In genomic region chr1:44155287-44155686, GRCm38 (mm10) we compare ENCODE assay signal across 9 mouse cellular contexts. TPM values are rescaled to one million over a fixed set of nuclear protein-coding genes. Genes with fewer than 3 reads are reported as not detected.
DNase-seq lines count a peak whose midpoint lies in the region; ATAC-seq lines count a peak whose summit lies in the region.
"Had no signal": no experiment of that assay in that cellular context is flagged by ENCODE, and none has a peak within 500 bp of the region (broad histone marks: within the 10 kb centered on the region; RNA-seq: fewer than 3 reads in every experiment).

No protein-coding gene starts in this region.

- no peak overlapping the region for H3K4me3 ChIP-seq in embryonic facial prominence, embryonic 11.5 days (ENCODE audit: low read depth, low read length)
- H3K4me3 ChIP-seq in embryonic facial prominence, embryonic 10.5 days = no peak overlapping the region
- H3K4me3 ChIP-seq in liver, embryonic 13.5 days (replicated peaks) = no peak overlapping the region

- no peaks in the 10 kb centered on the region for H3K9me3 ChIP-seq in embryonic facial prominence, embryonic 11.5 days (replicated peaks; ENCODE audit: control insufficient read depth, low read length)
- no peaks in the 10 kb centered on the region for H3K9me3 ChIP-seq in embryonic facial prominence, embryonic 10.5 days
- no peaks in the 10 kb centered on the region for H3K9me3 ChIP-seq in liver, embryonic 13.5 days (replicated peaks)

- H3K27me3 ChIP-seq in embryonic facial prominence, embryonic 11.5 days (ENCODE audit: control insufficient read depth, insufficient read depth, low read length) = no peaks in the 10 kb centered on the region
- H3K27me3 ChIP-seq in embryonic facial prominence, embryonic 10.5 days (replicated peaks; ENCODE audit: low read depth, poor library complexity, severe bottlenecking) = no peaks in the 10 kb centered on the region
- no peaks in the 10 kb centered on the region for H3K27me3 ChIP-seq in liver, embryonic 13.5 days

- DNase-seq in embryonic facial prominence, embryonic 11.5 days (ENCODE audit: low spot score) = no peak
- DNase-seq in embryonic facial prominence, embryonic 10.5 days (ENCODE audit: low spot score) = no peak
- no peak for DNase-seq in liver, embryonic 13.5 days
- DNase-seq in liver = no peak
- peak; percentile 55 for DNase-seq in NIH3T3 (ENCODE audit: low read depth)
- DNase-seq in retina, embryonic 14.5 days (ENCODE audit: low spot score) = peak; percentile 31
- DNase-seq in frontal cortex, adult 2 months (ENCODE audit: extremely low spot score in 1 of 2, low spot score in 1 of 2) = no peak
- no peak for DNase-seq in adrenal gland, postnatal 10 days
- DNase-seq: heart, postnatal 4 days had no signal

- ATAC-seq in embryonic facial prominence, embryonic 11.5 days (replicated peaks; ENCODE audit: insufficient number of reproducible peaks, low FRiP score, low TSS enrichment, low read depth) = 0 out of 2 replicates have a peak, but pooled peaks have one; percentile 3
- ATAC-seq in liver, embryonic 13.5 days (ENCODE audit: low read depth) = peak; percentile 45; the same call in 1 of the 2 replicates

- H3K4me1 ChIP-seq in embryonic facial prominence, embryonic 11.5 days (ENCODE audit: control insufficient read depth, insufficient read depth, low read length) = no peaks in the 10 kb centered on the region
- H3K4me1 ChIP-seq in embryonic facial prominence, embryonic 10.5 days = no peaks in the 10 kb centered on the region
- H3K4me1 ChIP-seq in liver, embryonic 13.5 days (replicated peaks) = no peaks in the 10 kb centered on the region

- 92% methylated on average over 4 of the region's 4 CpGs for WGBS in embryonic facial prominence, embryonic 11.5 days
- 94% methylated on average over 4 of the region's 4 CpGs for WGBS in embryonic facial prominence, embryonic 10.5 days
- WGBS in liver, embryonic 13.5 days (ENCODE audit: insufficient replicate concordance) = 79% methylated on average over 4 of the region's 4 CpGs

- H3K36me3 ChIP-seq in embryonic facial prominence, embryonic 11.5 days (replicated peaks; ENCODE audit: control insufficient read depth, insufficient read depth, low read depth, low read length) = no peaks in the 10 kb centered on the region
- H3K36me3 ChIP-seq in embryonic facial prominence, embryonic 10.5 days (replicated peaks) = peaks cover 44% of the 10 kb centered on the region
- H3K36me3 ChIP-seq in liver, embryonic 13.5 days = peaks cover 23% of the 10 kb centered on the region

- H3K27ac ChIP-seq in embryonic facial prominence, embryonic 11.5 days (replicated peaks; ENCODE audit: low read depth, low read length) = no peak overlapping the region
- H3K27ac ChIP-seq in embryonic facial prominence, embryonic 10.5 days (replicated peaks) = no peak overlapping the region
- H3K27ac ChIP-seq in liver, embryonic 13.5 days = no peak overlapping the region

- no peak overlapping the region for H3K4me2 ChIP-seq in embryonic facial prominence, embryonic 11.5 days (ENCODE audit: low read depth, low read length)
- H3K4me2 ChIP-seq in liver, embryonic 13.5 days = no peak overlapping the region

- H3K9ac ChIP-seq in embryonic facial prominence, embryonic 11.5 days (replicated peaks; ENCODE audit: low read length) = no peak overlapping the region
- no peak overlapping the region for H3K9ac ChIP-seq in liver, embryonic 13.5 days

RNA-seq across cellular contexts. Expression of gene Ercc5, which starts 7.7 kb away (rescaled TPM):
- polyA plus RNA-seq in embryonic facial prominence, embryonic 11.5 days (2014; fragmentation: Nextera tagmentation; extraction: Ambion mirVana) = 33.3 and 38.0 TPM in 2 replicates
- polyA plus RNA-seq in embryonic facial prominence, embryonic 10.5 days (2016; fragmentation: Nextera tagmentation; extraction: Ambion mirVana) = 21.5 and 24.5 TPM in 2 replicates
- polyA plus RNA-seq in liver, embryonic 13.5 days (2015; fragmentation: Nextera tagmentation; extraction: Ambion mirVana) = 5.9 and 6.9 TPM in 2 replicates
- polyA plus RNA-seq in frontal cortex, adult 2 months (2012; rRNA removed) = 21.3 and 22.3 TPM in 2 replicates
- 10 to 100 TPM; 15.8 to 20.3 TPM for total RNA-seq in adrenal gland, postnatal 10 days (2021)

RNA-seq across cellular contexts. Expression of gene Bivm, which starts 36.5 kb away (rescaled TPM):
- 34.2 and 36.2 TPM in 2 replicates for polyA plus RNA-seq in embryonic facial prominence, embryonic 11.5 days (2014; fragmentation: Nextera tagmentation; extraction: Ambion mirVana)
- polyA plus RNA-seq in embryonic facial prominence, embryonic 10.5 days (2016; fragmentation: Nextera tagmentation; extraction: Ambion mirVana) = 25.4 and 26.6 TPM in 2 replicates
- 4.4 and 5.6 TPM in 2 replicates for polyA plus RNA-seq in liver, embryonic 13.5 days (2015; fragmentation: Nextera tagmentation; extraction: Ambion mirVana)
- polyA plus RNA-seq in frontal cortex, adult 2 months (2012; rRNA removed) = 12.2 and 15.1 TPM in 2 replicates
- 10 to 100 TPM; 13.2 to 19.4 TPM for total RNA-seq in adrenal gland, postnatal 10 days (2021)

RNA-seq across cellular contexts. Expression of gene Kdelc1, which starts 36.7 kb away (rescaled TPM):
- polyA plus RNA-seq in embryonic facial prominence, embryonic 11.5 days (2014; fragmentation: Nextera tagmentation; extraction: Ambion mirVana) = 81.7 and 88.9 TPM in 2 replicates
- 68.2 and 70.1 TPM in 2 replicates for polyA plus RNA-seq in embryonic facial prominence, embryonic 10.5 days (2016; fragmentation: Nextera tagmentation; extraction: Ambion mirVana)
- 21.6 and 24.1 TPM in 2 replicates for polyA plus RNA-seq in liver, embryonic 13.5 days (2015; fragmentation: Nextera tagmentation; extraction: Ambion mirVana)
- polyA plus RNA-seq in frontal cortex, adult 2 months (2012; rRNA removed) = 15.3 and 15.4 TPM in 2 replicates
- total RNA-seq in adrenal gland, postnatal 10 days (2021) = 10 to 100 TPM; 21.0 to 21.8 TPM

RNA-seq across cellular contexts. Expression of gene Tex30, which starts 53.0 kb away (rescaled TPM):
- 108 and 109 TPM in 2 replicates for polyA plus RNA-seq in embryonic facial prominence, embryonic 11.5 days (2014; fragmentation: Nextera tagmentation; extraction: Ambion mirVana)
- polyA plus RNA-seq in embryonic facial prominence, embryonic 10.5 days (2016; fragmentation: Nextera tagmentation; extraction: Ambion mirVana) = 106 and 112 TPM in 2 replicates
- polyA plus RNA-seq in liver, embryonic 13.5 days (2015; fragmentation: Nextera tagmentation; extraction: Ambion mirVana) = 80.3 and 89.4 TPM in 2 replicates
- 6.7 and 8.2 TPM in 2 replicates for polyA plus RNA-seq in frontal cortex, adult 2 months (2012; rRNA removed)
- 10 to 100 TPM; 15.3 to 17.3 TPM for total RNA-seq in adrenal gland, postnatal 10 days (2021)

Comparison
In these comparisons a context has a peak if more than half of its experiments do, and no peak if none do; other contexts are left out.
1. DNase-seq: peak in NIH3T3 (single experiment) and retina, embryonic 14.5 days (single experiment); none in embryonic facial prominence, embryonic 11.5 days (single experiment), embryonic facial prominence, embryonic 10.5 days (single experiment), liver, embryonic 13.5 days (single experiment), liver (single experiment), frontal cortex, adult 2 months (0 of 2) and adrenal gland, postnatal 10 days (single experiment).